Mouse (Mus musculus): ENCODE results near the gene Kif23. TPM values are rescaled to one million over a fixed set of nuclear protein-coding genes. Genes with fewer than 3 reads are reported as not detected.

Kif23 gene
- total RNA-seq, 2 experiments from 2014 or later, result 7.4 to 11.1 TPM

- DNase-seq (ENCODE audit: low spot score in 2 of 2), result peak; percentile 79 to 85
Observed at GRCm38 (mm10) chr9:61947402-61948346, 1.1 kb upstream of the Kif23 start.

- no peak for DNase-seq (ENCODE audit: low spot score in 2 of 2)
Observed at GRCm38 (mm10) chr9:61945973-61946611, 482 bp downstream of the Kif23 start.

GRCm38 (mm10) chr9:61941054-61941453, 5.5 kb downstream of the Kif23 start:
- DNase-seq (ENCODE audit: low spot score in 2 of 2), result no peak

DNA sequence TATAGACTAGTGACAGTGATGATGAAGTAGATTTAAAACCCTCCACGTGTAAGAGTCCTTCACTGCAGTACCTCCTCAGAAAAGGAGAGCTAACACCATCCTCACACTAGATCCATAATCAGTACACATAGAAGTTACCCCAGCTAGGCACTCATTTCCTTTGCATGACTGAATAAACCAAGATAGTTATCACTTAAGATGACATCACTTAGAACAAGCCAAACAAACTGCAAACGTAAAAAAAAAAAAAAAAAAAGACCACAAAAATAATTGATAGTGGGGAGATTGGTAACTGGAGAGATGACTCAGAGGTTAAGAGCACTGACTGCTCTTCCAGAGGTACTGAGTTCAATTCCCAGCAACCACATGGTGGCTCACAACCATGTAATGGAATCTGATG, 13.2 kb downstream of the Kif23 start:
- no peak for DNase-seq (ENCODE audit: low spot score in 2 of 2)

DNA sequence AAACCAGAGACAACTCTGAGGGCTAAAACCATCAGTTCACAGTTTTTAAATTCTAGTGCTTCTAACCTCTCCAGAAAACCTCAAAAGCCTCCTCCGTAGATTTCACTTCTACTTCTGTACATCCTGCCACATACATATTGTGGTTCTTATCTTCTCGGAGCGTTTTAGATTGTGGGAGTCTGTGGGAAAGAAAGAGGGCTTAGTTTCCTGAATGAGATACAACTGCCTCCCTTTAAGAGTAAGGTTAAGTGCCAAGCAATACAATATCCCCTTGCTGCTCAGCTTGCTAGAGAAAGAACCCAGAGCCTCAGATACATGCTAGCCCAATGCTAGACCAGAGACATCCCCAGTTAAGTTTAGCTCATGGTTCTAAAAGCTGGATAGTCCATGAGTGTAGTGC, 14.6 kb downstream of the Kif23 start:
- DNase-seq (ENCODE audit: low spot score in 2 of 2), result no peak

- DNase-seq (ENCODE audit: low spot score in 2 of 2), result no peak
Observed at GRCm38 (mm10) chr9:61925086-61925660, 21.4 kb downstream of the Kif23 start.

GRCm38 (mm10) chr9:61920331-61920730, 26.2 kb downstream of the Kif23 start:
- DNase-seq (ENCODE audit: low spot score in 2 of 2), result no peak

- DNase-seq (ENCODE audit: low spot score in 2 of 2), result no peak
Observed at GRCm38 (mm10) chr9:61919464-61919863, 27.1 kb downstream of the Kif23 start.

GRCm38 (mm10) chr9:61917436-61917835, 29.1 kb downstream of the Kif23 start:
- DNase-seq (ENCODE audit: low spot score in 2 of 2), result no peak

- DNase-seq (ENCODE audit: low spot score in 2 of 2), result no peak
Observed at GRCm38 (mm10) chr9:61916986-61917385, 29.6 kb downstream of the Kif23 start.

GRCm38 (mm10) chr9:61915393-61916005, 31.1 kb downstream of the Kif23 start:
- DNase-seq (ENCODE audit: low spot score in 2 of 2), result no peak

DNA sequence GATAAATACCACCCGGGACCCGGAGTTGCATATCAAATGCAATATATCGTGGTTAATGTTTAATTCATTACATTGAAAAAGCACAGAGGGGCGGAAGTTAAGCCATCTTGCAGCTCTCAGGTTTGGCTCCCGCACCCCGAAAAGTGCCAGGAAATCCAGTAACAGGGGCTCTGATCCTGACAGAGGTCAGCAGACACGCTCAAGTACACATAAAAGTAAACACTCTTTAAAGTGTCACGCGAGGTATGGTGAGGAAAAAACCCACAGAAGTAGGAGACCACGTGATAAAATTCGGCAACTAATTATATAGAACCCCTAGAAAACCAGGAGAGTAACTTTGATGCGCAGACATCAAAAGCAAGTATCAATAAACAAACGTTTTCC, 31.7 kb downstream of the Kif23 start:
- no peak for DNase-seq (ENCODE audit: low spot score in 2 of 2)

- peak; percentile 92 to 96 for DNase-seq (ENCODE audit: low spot score in 2 of 2)
Observed at GRCm38 (mm10) chr9:61914203-61914916, 32.2 kb downstream of the Kif23 start, which contains the start of gene Rplp1. Rplp1 (minus strand) TSS chr9:61914542.

GRCm38 (mm10) chr9:61911300-61912128, 35.1 kb downstream of the Kif23 start:
- DNase-seq (ENCODE audit: low spot score in 2 of 2), result no peak

GRCm38 (mm10) chr9:61910526-61911256, 35.9 kb downstream of the Kif23 start:
- DNase-seq (ENCODE audit: low spot score in 2 of 2), result no peak

DNA sequence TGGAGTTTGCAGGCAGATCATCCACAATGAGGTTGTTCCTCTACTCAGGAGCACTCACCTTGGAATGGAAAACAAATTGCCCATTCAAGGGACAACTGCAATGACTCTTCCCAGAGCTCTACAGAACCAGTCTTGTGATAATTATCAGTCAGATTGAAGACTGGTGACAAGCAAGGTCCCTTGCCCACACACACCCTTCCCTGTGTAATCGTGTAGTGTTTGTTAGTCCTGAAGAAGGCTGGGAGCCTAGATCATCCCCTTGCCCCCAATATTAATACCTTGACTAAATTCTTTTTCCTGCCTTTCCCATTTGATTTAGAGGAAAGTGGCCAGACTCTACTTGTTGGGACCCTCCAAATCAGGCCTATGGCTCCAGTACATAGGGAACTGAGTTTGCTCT, 36.9 kb downstream of the Kif23 start:
- DNase-seq (ENCODE audit: low spot score in 2 of 2), result no peak

DNA sequence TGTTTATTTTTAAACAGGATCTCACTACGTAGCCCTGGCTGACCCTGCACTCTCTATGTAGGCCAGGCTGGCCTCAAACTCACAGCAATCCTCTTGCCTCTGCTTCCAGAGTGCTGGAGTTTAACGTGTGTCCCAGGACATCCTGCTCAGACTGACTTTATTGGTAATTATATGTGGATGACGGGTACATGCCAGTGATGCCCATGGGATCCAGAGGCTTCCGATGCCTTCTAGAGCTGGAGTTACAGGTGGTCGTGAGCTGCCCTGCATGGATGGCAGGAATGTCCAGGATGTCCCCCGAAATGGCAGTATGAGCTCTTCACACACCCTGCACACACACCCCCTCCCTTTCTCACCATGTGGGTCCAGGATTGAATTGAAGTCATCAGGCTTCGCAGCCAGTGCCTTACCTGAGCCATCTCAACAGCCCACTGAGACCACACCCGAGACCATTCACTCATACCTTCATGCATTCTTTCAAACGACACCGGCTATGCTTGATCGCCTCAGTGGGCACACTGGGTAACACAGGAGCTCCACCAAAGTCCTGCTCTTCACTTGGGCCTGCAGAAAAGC, 37.7 kb downstream of the Kif23 start:
- DNase-seq (ENCODE audit: low spot score in 2 of 2), result no peak

GRCm38 (mm10) chr9:61908341-61908740, 38.2 kb downstream of the Kif23 start:
- no peak for DNase-seq (ENCODE audit: low spot score in 2 of 2)
